Mouse (Mus musculus) Muller cell, postnatal 12 days (primary cell): Measurements from ENCODE around the gene Crybb3.
"Not testable (repeated sequence)": the region's sequence is repeated elsewhere in the genome, so short reads cannot be mapped to it uniquely, and the experiment has no call there.

Source experiments
- DNase-seq: peaks from one replicate; pipeline ENCODE4 v3.0.0-alpha.2; 2015; ENCODE audit errors: inconsistent ontology term

Gene Crybb3

DNA sequence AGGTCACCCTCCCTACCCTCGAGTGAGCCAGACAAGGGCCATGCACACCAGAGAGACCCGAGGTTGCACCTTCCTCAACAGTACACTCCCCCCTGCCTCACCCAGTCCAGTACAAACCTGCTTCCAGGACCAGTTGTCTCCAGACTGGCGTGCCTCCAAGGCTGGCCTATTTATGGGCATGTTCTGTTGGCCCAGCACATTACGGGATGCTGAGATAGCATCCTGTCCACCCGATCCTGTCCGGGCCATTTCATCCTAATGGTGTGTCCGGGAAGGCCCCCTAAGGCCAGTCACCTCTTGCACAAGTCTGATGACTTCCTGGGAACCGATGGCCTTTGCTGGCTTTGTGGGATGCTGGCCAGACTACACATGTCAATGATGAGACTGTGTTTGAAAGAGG lies at the start of gene Crybb3:
Gene Crybb3 (minus strand): TSS at position 146 of the 400 bp plus-strand sequence.
- DNase-seq: peak; percentile 72

DNA sequence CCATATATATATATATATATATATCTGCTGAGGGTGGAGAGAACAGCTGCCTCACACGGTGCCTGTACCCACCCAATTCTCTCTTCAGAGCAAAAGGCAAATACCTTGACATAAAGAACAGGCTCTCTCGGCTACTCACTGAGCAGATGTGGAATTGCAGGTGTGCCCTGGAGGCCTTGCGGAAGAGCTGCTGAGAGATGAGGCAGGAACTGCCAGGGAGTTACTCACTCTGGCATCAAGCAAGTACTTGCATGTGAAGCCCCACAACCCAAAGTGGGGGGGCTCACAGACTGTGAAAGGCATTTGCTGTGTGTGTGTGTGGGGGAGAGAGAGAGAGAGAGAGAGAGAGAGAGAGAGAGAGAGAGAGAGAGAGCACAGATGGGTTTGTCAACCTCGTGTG lies 47.0 kb upstream of the Crybb3 start:
- no peak for DNase-seq

DNA sequence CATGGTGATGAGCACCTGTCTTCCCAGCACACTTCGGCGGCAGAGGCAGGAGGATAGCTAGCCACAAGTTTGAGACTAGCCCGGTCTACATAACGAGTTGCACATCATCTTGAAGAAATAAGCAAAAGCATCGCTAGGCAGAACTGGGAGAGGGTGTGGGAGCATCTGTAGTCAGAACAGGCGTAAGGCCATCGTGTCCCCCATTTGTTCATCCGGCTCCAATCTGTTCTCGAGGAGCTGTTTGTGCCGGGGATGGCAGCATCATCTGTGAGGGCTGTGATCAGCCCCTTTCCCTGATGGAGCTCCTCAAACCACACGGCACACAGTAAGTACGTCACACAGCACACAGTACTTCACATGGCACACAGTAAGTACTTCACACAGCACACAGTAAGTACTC lies 45.1 kb upstream of the Crybb3 start:
- DNase-seq: no peak

DNA sequence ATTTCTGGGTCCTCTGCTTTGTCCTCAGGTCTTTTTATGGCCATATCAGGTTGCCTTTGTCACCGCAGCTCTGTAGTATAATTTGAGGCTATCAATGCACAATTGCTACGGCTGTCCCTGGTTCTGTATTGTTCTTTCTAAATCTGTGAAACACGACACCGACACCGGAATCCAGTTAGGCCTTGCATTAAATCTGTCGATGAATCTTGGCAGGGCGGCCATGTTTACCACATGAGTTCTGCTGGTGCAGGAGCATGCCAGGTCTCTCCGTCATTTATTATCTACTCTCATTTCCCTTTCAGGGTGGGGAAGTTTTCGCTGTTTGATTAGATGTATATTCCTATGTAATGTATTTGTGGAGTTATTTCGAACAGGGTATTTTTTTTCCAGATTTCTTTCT lies 42.3 kb upstream of the Crybb3 start:
- DNase-seq: no peak

DNA sequence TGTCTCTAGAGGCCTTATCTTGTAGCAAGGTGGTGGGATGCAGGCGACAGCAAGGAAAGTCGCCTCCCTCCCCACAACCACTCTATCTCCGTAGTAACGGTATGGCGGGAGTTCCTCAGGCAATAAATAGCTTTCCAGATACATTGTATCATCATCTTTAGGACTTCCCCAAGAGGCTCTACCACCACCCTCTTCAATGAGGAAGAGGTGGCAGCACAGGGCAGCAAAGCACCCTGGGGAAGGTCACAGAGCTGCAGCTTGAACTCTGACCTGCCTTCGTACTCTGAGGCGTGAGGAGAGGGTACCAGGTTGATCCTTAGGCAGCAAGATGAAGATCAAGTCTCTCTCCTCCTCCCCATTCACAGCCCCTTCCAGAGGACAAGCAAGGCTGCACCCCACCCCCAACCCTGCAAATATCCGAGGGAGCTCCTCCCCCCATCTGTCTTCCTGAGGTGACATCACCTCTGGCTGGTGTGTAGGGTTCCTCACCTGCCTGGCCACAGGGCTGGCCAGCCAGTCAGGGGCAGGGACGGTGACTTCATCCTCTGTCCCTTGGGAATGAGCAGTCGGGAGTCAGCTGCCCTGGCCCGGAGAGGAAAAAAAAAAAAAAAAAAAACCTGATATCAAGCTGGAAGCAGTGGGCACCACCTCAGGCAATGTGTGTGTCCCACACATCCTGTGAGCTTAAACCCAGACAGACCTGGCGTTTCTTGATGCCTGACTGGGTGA lies 41.1 kb upstream of the Crybb3 start:
- DNase-seq: no peak

DNA sequence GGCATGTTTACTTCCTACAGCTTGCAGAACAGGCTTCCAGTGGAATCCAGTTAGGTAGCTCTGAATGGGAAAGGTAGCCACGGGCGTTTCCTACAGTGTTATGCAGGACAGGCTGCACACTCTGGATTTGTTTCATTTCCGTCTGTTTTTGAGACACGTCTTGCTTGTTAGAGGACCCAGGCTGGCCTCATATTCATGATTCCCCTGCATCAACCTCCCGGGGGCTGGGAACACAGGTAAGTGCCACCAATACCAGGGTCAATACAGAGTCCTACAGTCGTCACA lies 40.1 kb upstream of the Crybb3 start:
- DNase-seq: no peak

DNA sequence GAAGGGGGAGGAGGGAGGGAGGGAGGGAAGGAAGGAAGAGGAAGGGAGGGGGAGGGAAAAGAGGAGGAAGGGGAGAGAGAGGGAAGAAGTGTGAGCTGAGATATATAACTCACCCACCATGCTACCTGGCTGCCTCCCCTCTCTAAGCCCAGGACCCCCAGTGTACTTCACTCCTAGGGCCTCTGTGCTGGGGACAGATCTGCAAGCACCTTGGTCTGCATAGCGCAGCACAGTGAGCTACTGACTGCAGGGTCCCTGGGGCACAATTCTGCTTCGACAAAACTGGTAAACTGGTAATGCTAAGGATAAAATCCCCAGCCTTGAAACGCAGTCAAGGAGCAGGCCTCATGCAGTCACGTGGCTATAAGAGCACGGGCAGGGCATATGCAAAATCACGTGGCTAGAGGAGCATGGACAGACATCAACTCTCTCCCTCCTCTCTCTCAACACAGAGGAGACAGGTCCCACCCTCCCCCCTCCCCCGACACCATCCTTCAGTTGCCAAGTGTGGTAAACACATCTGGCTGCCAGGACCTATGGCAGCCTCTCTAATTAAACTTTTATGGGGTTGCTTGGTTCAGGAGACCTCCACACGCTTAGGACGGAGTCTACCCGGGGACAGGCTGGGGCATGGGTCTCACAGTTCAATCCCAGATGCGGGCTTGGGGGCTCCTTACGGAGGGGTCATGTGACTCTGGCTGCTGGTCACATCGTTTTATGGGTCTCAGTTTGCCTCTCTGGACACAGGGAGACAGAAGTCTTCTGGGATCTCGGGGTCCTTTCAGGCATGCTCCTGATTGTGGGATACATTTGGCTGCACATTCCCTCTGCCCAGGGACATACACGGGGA lies 39.6 kb upstream of the Crybb3 start:
- DNase-seq: no peak

DNA sequence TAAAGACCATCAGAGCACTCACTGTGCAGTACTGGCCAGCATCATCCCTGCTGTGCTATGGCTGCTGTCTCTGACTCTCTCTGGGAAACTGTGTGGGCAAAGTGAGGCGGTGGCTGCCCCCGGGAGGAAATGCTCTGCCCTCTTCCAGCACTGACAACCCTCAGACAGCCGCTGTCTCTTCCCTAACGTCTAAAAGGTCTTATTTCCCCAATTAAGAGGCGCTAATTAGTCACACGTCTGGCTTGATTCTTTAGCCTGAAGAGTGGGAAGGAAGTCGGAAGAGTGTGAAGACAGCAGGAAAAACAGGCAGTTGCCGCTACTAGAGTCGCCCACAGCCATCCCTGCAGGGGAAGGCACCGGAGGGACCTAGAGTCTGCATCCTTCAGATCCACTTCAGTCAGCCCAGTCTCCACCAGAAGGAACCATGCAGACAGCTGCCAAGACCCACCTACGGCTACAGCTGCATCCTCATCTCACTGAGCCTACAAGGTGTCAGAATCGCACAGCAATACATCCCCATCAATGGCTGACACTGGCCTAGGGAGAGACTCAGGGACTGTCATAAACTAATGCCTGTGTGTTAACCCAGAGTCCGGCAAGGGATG lies 38.6 kb upstream of the Crybb3 start:
- DNase-seq: peak; percentile 39

DNA sequence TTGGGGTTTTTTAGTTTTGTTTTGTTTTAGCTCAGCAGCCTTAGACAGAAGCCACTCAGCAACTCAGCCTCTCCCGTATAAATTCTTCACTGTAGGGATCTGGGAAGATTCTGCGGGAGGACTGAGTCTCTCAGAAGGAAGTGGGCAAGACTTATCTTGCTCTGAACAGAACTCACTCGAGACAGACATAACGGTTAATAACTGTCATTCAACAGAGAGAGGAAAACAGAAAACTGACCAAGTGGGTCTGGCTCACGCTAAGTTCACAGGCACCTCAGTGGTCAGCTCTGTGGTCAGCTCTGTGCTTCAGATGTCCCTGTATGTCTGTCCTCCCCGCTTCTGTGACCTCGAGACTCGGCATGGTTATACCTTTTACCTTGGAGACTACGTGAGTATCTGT lies 37.9 kb upstream of the Crybb3 start:
- DNase-seq: no peak

DNA sequence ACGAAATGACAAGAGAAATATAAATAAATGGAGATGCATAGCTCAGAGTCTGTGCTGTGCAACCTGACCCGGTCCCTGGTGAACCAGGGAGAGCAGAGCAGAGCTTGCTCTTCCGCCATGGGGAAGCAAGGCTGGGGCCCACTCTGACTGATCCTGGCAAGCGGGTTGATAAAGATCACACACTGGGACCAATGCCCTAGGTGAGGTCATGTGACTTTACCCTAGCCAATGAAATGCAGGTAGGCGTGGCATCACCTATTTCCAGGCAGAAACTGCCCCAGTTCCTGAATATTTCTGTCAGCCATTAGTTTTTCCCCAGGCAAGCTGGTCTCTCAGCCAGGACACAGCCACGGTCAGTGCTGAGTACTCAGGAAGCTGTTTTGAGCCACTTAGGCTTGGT lies 37.3 kb upstream of the Crybb3 start:
- no peak for DNase-seq

DNA sequence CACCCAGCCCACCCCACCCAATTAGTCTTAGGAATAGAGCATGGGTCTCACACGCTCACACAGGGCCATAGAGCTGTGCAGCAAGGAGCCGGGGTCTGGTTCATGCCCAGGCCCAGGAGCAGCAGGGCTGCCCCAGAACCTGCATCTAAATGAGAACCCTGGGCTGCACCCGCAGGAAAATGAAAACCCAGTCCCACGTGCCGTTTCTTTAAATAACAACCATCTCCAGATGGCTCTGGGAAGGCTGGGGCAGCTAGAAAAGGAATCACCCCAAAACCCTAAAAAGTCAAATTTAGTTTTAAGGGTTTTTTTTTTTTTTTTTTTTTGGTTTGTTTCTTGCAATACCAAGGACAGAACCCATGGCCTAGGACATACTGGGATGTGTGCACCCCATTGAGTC lies 36.0 kb upstream of the Crybb3 start:
- no peak for DNase-seq

DNA sequence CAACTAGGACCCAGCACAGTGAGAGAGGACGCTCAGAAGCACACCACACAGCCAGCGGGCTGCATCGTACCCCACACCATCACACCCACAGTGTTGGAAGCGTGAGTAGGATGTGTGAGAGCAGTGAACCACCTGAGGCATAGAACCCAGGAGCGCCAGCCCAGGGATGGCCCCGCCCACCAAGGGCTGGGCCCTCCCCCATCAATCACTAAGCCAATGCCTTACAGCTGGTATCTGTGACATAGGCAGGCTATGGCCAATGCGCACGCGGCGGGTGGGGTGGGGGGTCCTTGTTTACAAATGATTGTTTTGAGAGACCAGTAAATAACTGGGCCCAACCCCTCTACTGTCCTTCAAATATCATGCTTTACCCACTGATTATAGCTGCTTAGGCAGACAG lies 34.5 kb upstream of the Crybb3 start:
- no peak for DNase-seq

DNA sequence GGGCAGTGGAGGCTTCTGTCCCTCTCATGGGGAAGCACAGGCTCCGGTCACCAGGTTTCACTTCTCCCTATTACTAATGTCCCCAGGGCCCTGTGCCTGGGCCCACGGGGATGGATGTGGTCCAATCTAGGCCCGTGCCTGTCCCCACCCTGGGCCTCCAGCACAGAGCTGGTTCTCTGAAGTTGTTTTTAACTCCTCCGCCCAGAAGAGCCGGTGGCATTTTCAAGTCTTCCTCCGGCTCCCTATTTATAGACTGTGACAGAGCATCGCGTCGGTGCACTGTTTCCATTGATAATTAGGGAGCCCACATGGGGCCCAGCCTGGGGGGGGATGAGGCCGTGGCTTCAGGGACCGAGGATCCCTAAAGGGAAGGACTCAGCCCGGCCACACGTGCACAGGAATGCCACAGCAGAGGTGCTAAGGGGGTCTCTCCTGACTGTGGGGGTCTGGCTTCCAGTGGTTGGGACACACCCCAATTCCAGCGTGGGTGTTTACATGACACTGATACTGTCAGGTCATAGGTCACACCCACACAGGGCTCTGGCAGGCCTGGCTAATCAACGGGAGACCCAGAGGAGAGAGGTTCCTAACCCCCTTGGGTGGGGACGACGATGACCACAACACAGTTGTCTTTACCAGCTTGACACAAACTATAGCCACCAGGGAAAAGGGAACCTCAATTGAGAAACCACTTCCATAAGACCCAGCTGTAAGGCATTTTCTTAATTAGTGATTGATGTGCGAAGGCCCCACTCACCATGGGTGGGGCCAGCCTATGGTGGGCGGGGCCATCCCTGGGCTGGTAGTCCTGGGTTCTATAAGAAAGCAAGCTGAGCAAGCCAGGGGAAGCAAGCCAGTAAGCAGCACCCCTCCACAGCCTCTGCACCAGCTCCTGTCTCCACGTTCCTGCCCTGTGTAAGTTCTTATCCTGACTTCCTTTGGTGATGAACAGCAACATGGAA lies 33.2 kb upstream of the Crybb3 start:
- peak; percentile 69 for DNase-seq

DNA sequence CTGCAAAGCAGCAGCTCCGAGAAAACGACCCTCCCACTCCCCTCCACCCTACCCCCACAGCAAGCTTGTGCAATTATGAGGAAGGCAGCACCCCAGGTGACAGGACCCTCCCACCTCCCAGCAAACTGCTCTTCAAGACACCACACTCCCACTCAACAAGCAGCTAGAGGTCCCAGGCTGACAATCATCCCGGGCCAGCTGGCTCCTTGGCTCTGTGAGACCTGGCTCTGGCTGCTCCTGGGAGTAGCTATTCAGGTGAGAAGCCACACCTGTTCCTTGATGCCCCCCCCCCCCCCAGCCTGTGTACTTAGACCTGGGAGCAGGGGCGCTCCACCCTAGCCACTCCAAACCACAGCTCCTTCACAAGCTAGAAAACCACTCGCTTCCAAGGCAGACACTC lies 31.7 kb upstream of the Crybb3 start:
- DNase-seq: no peak

DNA sequence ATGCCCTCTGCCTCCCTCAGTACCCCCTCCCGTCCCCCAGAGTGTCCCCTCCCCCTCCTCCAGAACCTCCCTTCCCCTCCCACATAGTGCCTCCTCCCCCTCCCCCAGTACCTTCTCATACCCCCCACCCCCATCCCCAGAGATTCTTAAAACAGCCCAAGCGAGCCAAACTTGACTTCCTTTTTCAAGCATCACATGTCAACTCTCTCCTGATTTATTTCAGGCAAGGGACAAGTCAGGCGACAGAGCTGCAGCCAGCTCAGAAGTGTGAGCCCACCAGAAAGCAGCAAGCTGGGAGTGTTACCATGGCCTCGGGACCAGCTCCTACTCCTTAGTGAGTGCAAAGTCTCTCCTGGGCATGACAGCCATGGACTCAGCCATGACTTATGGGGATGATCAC lies 30.0 kb upstream of the Crybb3 start:
- DNase-seq: no peak

DNA sequence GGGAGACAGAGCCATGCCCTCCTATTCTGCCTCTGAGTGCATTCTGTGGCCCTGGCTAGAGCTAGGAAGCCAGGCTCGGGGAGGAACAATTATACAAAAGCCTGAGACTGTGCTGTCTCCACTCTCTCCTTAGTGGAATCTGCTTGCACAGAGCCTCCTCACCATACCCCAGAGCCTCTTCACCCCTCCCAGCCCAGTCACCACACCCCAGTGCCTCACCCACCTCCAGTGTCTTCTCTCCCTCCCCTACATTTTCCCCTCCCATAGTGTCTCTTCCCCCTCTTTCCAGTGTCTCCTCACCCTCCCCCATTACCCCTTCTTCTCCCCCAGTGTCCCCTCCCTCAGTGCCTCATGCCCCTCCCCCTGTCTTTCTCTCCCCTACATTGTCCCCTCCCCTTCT lies 29.5 kb upstream of the Crybb3 start:
- DNase-seq: no peak

DNA sequence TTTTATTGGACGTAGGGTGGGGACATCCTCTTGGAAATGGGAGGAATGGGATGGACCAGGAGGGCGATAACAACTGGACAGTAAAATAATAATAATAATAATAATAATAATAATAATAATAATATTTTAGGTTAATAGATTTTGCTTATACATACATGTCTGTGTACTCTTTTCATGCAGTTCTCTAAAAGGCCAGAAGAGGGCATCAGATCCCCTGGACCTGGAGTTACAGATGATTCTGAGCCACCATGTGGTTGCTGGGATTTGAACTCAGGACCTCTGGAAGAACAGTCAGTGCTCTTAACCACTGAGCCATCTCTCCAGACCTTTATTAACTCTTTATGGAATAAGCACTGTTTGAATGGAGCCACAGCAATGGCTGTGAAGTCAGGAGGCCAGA lies 28.3 kb upstream of the Crybb3 start:
- not testable (repeated sequence) for DNase-seq

DNA sequence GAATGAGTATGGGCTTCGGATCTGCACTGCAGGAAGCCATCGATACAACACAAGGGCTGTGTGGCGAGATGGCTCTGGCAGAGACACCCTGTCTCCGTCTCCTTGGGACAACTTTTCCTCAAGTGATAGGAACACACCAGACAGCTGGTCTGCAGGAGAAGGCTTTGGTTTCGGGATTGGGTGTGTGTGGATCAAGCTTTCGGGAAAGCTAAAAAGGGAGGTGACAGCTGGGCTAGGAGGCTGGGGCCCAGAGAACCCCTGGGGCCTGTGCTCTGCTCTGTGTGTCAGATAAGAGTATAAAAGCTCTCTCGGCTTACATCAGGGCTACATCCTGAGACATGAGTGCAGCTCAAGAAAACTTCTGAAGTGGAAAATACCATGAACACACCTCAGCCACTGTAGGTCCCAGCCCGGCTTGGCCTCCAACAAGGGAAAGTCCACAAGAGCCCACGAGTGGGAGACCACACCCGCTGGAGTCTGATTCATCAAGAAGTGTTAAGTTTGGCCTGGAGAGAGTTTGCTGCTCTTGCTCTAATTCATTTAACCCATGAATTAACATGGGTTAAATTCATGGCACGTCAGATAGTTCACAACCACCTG lies 26.9 kb upstream of the Crybb3 start:
- DNase-seq: no peak

DNA sequence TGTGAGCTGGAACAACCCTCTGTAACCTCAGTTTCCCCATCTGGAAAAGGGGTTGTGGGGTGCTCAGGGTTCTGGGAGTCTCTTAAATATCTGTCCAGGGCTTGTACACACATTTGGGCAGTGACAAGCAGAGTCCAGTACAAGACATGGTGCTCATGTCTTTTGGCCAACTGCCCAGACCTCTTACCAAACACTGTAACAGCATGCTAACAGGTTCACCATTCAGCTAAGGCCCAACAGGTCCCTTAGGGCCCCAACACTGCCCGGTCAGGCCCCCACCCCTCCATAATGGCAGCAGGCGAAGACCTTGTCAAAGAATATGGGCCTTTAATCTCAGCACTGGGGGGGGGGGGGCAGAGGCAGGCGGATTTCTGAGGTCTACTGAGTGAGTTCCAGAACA lies 26.3 kb upstream of the Crybb3 start:
- DNase-seq: no peak

DNA sequence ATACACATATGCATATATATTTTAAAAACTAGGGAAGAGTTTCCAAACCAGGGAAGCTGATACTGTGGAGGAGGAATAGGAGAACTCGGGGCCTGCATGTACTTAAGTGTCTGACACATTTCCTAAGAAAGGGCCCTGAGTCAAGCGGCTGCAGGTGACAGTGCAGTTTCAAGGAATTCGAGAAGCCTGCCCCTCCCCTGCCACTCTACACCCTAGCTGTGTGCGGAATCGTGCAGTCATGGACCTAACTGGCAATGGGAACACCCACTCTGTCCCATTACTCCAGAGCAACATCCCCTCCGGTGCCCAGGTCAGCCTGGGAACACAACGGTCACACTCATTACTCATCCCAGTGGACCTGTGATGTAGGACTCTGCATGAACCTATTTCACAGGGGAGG lies 25.2 kb upstream of the Crybb3 start:
- no peak for DNase-seq

DNA sequence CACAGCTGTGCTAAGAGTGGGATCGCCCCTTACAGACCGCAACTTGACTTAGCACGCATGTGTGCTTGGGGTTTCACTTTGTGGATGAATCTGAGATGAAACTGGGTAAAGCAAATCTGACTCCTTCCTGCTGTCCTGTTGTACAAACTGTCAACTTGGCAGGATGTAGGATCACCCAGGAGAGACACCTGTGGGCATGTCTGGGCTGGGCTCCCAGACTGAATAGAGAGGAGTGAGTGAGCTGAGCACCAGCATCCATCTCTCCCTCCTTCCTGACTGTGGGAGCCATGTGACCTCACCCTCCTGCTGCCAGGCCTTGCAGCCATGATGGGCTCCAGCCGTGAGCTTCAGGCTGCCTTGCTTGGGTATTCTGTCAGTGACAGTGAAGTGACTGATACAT lies 24.1 kb upstream of the Crybb3 start:
- DNase-seq: no peak

DNA sequence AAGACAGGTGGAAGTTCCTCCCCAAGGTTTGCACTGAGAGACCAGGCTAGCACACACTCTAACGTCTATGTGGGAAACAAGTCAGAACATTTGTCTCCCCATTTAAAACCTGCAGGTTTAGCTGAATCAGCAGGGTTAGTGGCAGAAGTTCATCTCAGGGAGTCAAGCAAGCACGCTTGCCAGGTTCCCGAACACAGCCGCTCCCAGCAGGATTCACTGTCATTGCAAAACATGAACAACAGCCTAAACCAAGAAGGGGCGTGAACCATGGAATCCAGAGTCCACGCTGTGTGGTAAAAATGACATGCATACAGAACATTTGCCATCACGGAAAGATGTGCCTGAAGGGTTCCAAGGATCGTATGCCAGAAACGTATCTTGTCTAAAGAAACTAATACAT lies 23.7 kb upstream of the Crybb3 start:
- DNase-seq: no peak
